Mouse (Mus musculus) limb, embryonic 13.5 days (tissue): ENCODE data around the gene Rhox2c. TPM values are rescaled to one million over a fixed set of nuclear protein-coding genes. Genes with fewer than 3 reads are reported as not detected.
"Not testable (repeated sequence)": the region's sequence is repeated elsewhere in the genome, so short reads cannot be mapped to it uniquely, and the experiment has no call there.

Source experiments
- ATAC-seq: fragments of 200-750 bp; cut with Nextera tagmentation; 2 replicates; pipeline ENCODE4 v1.8.0; 2017; ENCODE audit warnings: low read depth, moderate number of reproducible peaks, moderate TSS enrichment; ENCODE audit not compliant: low FRiP score
- H3K27ac ChIP-seq: fragments of 300-500 bp; sonication (generic); 2 replicates; pipeline ENCODE4 v1.5.1; 2015; ENCODE audit warnings: inconsistent platforms, mild to moderate bottlenecking, moderate library complexity
- H3K27me3 ChIP-seq: fragments of 300-500 bp; sonication (generic); 2 replicates; pipeline ENCODE4 v1.6.1; 2015; ENCODE audit warnings: mild to moderate bottlenecking, inconsistent platforms
- H3K36me3 ChIP-seq: fragments of 300-500 bp; sonication (generic); 2 replicates; pipeline ENCODE4 v1.6.1; 2015; ENCODE audit warnings: inconsistent platforms, mild to moderate bottlenecking, moderate library complexity
- H3K4me1 ChIP-seq: fragments of 300-500 bp; sonication (generic); 2 replicates; pipeline ENCODE4 v1.6.1; 2015; ENCODE audit warnings: inconsistent platforms
- H3K4me2 ChIP-seq: fragments of 300-500 bp; sonication (generic); replicated peaks from 2 replicates; pipeline ENCODE4 v1.6.1; 2015; ENCODE audit warnings: inconsistent platforms, mild to moderate bottlenecking, moderate library complexity
- H3K4me3 ChIP-seq: fragments of 300-500 bp; sonication (generic); 2 replicates; pipeline ENCODE4 v1.5.1; 2015; ENCODE audit warnings: moderate library complexity, mild to moderate bottlenecking, inconsistent platforms
- H3K9ac ChIP-seq: fragments of 300-500 bp; sonication (generic); 2 replicates; pipeline ENCODE4 v1.6.1; 2015; ENCODE audit warnings: mild to moderate bottlenecking, inconsistent platforms
- H3K9me3 ChIP-seq: fragments of 300-500 bp; sonication (generic); 2 replicates; pipeline ENCODE4 v1.6.1; 2016; ENCODE audit warnings: inconsistent platforms
- WGBS: fragments of 180-500 bp; shearing (Covaris S2); methylation state at CpG from one replicate; pipeline ENCODE4 v1.1.7; 2015; 5-methylcytosine and 5-hydroxymethylcytosine counted together
- polyA plus RNA-seq: library from polyadenylated mRNA; unstranded; fragments of >200 nt; fragmentation: Nextera tagmentation; extraction: Ambion mirVana; gene quantifications from 2 replicates; pipeline ENCODE4 v1.2.1, GENCODE M21; 2015

Gene Rhox2c
- 0.19 TPM in 1 of 2 replicates, not detected in the other for polyA plus RNA-seq

- not testable (repeated sequence) for H3K9ac ChIP-seq, H3K9me3 ChIP-seq, ATAC-seq, H3K27ac ChIP-seq, H3K4me3 ChIP-seq, H3K36me3 ChIP-seq, H3K4me1 ChIP-seq, H3K4me2 ChIP-seq, H3K27me3 ChIP-seq
- 94% methylated on average over 7 of the region's 10 CpGs for WGBS
Measured at GRCm38 (mm10) chrX:37453380-37453779, at the start of gene Rhox2c. TSS of gene Rhox2c (plus strand) at chrX:37453680.

- not testable (repeated sequence) for H3K4me1 ChIP-seq, H3K9me3 ChIP-seq, H3K27ac ChIP-seq, H3K4me3 ChIP-seq, H3K4me2 ChIP-seq, H3K36me3 ChIP-seq, H3K9ac ChIP-seq, ATAC-seq, H3K27me3 ChIP-seq
- WGBS = no CpG with 5 or more reads among the region's 9 CpGs
Measured at GRCm38 (mm10) chrX:37411767-37412166, 41.7 kb upstream of the Rhox2c start, which contains the start of gene Rhox2b. TSS of gene Rhox2b (plus strand) at chrX:37412067.

GRCm38 (mm10) chrX:37432194-37432593, 21.3 kb upstream of the Rhox2c start, which contains the start of gene Rhox4b:
TSS of gene Rhox4b (plus strand) at chrX:37432494.
- not testable (repeated sequence) for H3K4me2 ChIP-seq, H3K4me1 ChIP-seq, H3K36me3 ChIP-seq, H3K27me3 ChIP-seq, H3K9ac ChIP-seq, H3K9me3 ChIP-seq, ATAC-seq, H3K4me3 ChIP-seq, H3K27ac ChIP-seq
- 84% methylated on average over 15 of the region's 15 CpGs for WGBS

- H3K9me3 ChIP-seq, H3K4me3 ChIP-seq, H3K27me3 ChIP-seq, ATAC-seq, H3K4me1 ChIP-seq, H3K9ac ChIP-seq, H3K36me3 ChIP-seq, H3K27ac ChIP-seq, H3K4me2 ChIP-seq: not testable (repeated sequence)
- WGBS = 90% methylated on average over 3 of the region's 4 CpGs
Measured at GRCm38 (mm10) chrX:37458285-37458684, 4.8 kb downstream of the Rhox2c start, which contains the start of gene Rhox3c. TSS of gene Rhox3c (plus strand) at chrX:37458585.

- H3K36me3 ChIP-seq, H3K4me2 ChIP-seq, H3K9me3 ChIP-seq, H3K27me3 ChIP-seq, H3K9ac ChIP-seq, H3K27ac ChIP-seq, ATAC-seq, H3K4me1 ChIP-seq, H3K4me3 ChIP-seq: not testable (repeated sequence)
- WGBS = 88% methylated on average over 14 of the region's 14 CpGs
Measured at GRCm38 (mm10) chrX:37480037-37480436, 26.6 kb downstream of the Rhox2c start, which contains the start of gene Rhox4c. TSS of gene Rhox4c (plus strand) at chrX:37480337.

GRCm38 (mm10) chrX:37514059-37514458, 60.6 kb downstream of the Rhox2c start, which contains the start of gene Rhox4d:
TSS of gene Rhox4d (plus strand) at chrX:37514359.
- not testable (repeated sequence) for H3K9me3 ChIP-seq, ATAC-seq, H3K27me3 ChIP-seq, H3K36me3 ChIP-seq, H3K4me1 ChIP-seq, H3K4me3 ChIP-seq, H3K9ac ChIP-seq, H3K27ac ChIP-seq, H3K4me2 ChIP-seq
- WGBS = 95% methylated on average over 15 of the region's 18 CpGs

Other genes starting within 250 kb of the Rhox2c start
- 0.18 TPM in 1 of 2 replicates, not detected in the other for gene Gm9, start 242.6 kb upstream of the Rhox2c start, polyA plus RNA-seq
- gene Rhox1, start 231.4 kb upstream of the Rhox2c start, polyA plus RNA-seq = not detected in 2 replicates
- 0.29 TPM in 1 of 2 replicates, not detected in the other for gene Rhox2a, start 208.7 kb upstream of the Rhox2c start, polyA plus RNA-seq
- gene Rhox3a, start 203.8 kb upstream of the Rhox2c start, polyA plus RNA-seq = not detected in 2 replicates
- not detected in 2 replicates for gene Rhox4a, start 188.3 kb upstream of the Rhox2c start, polyA plus RNA-seq
- gene Rhox3a2, start 73.7 kb upstream of the Rhox2c start, polyA plus RNA-seq = not detected in 2 replicates
- gene Rhox4a2, start 62.8 kb upstream of the Rhox2c start, polyA plus RNA-seq = 0.67 and 1.2 TPM in 2 replicates
- gene Rhox2b, start 41.6 kb upstream of the Rhox2c start, polyA plus RNA-seq = not detected in 2 replicates
- gene Rhox4b, start 21.2 kb upstream of the Rhox2c start, polyA plus RNA-seq = 0.42 TPM in 1 of 2 replicates, not detected in the other
- gene Rhox3c, start 4.9 kb downstream of the Rhox2c start, polyA plus RNA-seq = not detected in 2 replicates
- not detected in 2 replicates for gene Rhox4c, start 26.7 kb downstream of the Rhox2c start, polyA plus RNA-seq
- gene Rhox2d, start 39.7 kb downstream of the Rhox2c start, polyA plus RNA-seq = not detected in 2 replicates
- not detected in 2 replicates for gene Rhox4d, start 60.7 kb downstream of the Rhox2c start, polyA plus RNA-seq
- not detected in 2 replicates for gene Rhox2e, start 76.8 kb downstream of the Rhox2c start, polyA plus RNA-seq
- gene Rhox3e, start 88.3 kb downstream of the Rhox2c start, polyA plus RNA-seq = not detected in 2 replicates
- gene Rhox4e, start 103.7 kb downstream of the Rhox2c start, polyA plus RNA-seq = 0.42 TPM in 1 of 2 replicates, not detected in the other
- gene Rhox2f, start 117.7 kb downstream of the Rhox2c start, polyA plus RNA-seq = not detected in 2 replicates
- not detected in 2 replicates for gene Rhox3f, start 127.3 kb downstream of the Rhox2c start, polyA plus RNA-seq
- gene Rhox4f, start 154.0 kb downstream of the Rhox2c start, polyA plus RNA-seq = not detected in 2 replicates
- not detected in 2 replicates for gene Rhox3g, start 174.9 kb downstream of the Rhox2c start, polyA plus RNA-seq
- gene Rhox2g, start 189.8 kb downstream of the Rhox2c start, polyA plus RNA-seq = not detected in 2 replicates
- gene Rhox4g, start 197.6 kb downstream of the Rhox2c start, polyA plus RNA-seq = not detected in 2 replicates
- gene Rhox3h, start 215.1 kb downstream of the Rhox2c start, polyA plus RNA-seq = not detected in 2 replicates
- not detected in 2 replicates for gene Rhox2h, start 219.6 kb downstream of the Rhox2c start, polyA plus RNA-seq